Mouse (Mus musculus): Measurements from ENCODE around the gene Map3k1.

Gene Map3k1

GRCm38 (mm10) chr13:111808637-111809465 lies at the start of gene Map3k1:
Map3k1 (minus strand) TSS chr13:111808993.
- peak; percentile 54 to 63 for DNase-seq (ENCODE audit: low read depth in 2 of 2, low spot score in 2 of 2)

DNA sequence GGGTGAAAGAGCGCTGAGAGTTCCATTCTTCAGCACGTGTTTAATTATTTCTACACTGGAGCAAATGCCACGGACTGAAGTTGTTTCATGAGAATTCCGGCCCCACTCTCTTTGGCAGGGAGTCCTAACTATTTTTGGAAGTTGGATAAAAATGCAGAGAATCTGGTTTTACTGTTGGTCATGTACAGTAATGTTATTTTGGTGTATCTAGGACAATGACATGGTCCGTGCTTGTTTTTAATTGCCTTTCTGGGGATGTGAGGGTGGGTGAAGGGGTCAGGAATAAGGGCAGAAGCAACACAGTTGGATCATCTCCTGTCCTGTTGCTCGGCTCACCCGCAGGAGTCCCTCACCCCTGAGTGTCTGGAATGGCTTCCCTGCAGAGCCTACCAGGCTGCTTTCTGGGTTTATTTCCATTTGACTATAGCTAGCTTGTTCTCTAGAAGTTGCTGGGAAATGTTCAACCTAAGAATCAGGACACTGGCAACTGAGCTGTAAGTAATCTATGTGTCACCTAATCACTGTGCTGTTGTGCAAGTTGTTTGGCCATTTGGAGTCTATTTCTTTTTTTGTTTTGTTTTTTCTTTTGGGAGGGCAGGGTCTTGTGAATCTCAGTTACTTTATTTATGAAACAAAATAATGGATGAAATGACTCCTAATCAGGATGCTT lies 48.1 kb upstream of the Map3k1 start:
- no peak for DNase-seq (ENCODE audit: low read depth in 2 of 2, low spot score in 2 of 2)

DNA sequence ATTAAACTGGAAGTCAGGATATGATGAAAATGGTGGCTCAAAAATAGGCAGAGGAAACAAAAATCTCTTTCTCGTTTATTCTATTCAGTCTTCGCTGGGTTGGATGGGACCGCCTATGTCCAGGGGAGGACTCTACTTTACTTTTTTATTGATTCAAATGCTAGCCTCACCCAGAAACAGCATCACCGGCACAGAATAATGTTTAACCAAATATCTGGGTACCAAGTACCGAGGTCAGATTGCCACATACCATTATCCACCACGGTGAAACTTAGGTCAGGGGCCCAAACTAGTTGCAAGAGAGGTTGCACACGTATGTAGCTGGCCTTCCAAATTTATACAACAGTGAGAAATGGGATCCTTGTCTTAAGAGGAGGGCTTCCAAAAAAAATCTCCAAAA lies 47.4 kb upstream of the Map3k1 start:
- DNase-seq (ENCODE audit: low read depth in 2 of 2, low spot score in 2 of 2), result no peak

DNA sequence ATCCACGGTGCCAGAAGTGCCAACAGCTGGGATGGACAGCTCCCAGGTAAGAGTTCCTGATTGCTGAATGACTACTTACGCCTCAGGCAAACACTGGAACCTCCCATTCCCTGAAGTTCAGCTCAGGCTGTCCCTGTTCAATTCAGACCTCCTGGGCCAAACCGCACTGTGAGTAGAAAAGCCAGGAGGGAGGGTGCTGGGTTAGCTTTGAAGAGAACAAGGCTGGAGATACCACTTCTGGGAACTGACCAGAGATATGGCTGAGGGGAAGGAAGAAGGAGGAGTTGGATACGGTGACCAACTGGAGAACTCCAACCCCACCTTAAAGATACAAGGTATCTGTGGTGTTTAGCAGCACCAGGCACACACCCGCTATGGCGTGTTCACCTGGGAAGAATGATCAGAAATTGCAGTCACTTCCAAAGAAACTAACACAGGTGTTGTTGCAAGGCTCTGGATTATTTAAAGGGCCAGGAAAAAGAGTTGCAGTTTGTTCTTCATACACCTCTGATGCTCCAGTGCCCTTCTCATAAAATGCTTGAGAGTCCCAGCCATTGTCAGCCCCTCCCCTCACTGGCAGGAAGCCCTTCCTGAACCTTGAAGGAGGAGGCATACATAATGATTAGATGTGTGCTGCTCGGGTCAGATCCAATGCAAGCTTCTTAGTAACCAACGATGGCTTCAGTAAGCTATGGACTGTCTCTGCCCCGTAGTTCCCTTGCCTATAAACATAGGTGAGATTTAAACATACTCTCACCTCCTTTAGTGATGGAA lies 43.8 kb upstream of the Map3k1 start:
- DNase-seq (ENCODE audit: low read depth in 2 of 2, low spot score in 2 of 2), result no peak

DNA sequence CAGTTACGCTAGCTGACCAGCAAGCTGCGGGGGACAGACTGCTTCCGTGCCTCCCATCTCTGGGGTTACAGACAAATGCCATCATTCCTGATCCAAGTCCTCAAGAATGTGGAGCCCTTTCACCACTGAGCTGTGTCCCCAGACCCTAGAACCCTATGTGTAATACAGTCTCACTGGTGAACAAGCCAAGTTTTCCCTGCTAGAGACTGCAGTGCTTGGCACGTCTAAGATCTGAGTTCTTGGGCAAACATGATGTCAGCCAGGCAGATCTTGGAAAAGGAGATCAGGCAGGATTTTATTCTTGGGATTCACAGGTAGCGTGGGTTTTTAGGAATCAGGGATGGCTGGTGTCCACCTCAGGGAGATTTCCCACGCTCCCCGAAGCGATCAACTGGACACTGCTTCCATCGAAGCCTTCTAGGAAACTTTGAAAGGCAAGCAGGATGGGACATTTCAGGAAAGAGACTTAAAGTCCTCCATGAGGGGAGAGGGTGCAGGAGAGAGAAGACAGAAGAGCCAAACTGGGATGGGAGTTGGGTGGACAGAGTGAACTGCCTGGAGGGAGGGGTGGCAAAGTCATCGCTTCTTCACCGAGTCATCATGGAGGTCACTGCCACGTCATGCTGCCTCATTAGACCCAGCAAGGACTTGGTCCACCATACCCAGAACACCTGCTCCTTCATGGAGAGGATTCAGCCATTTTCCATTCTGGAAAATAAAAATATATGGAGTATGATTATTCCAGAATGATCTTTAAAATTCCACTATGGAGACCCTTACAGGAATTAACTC lies 41.4 kb upstream of the Map3k1 start:
- no peak for DNase-seq (ENCODE audit: low read depth in 2 of 2, low spot score in 2 of 2)

- no peak for DNase-seq (ENCODE audit: low read depth in 2 of 2, low spot score in 2 of 2)
These were observed 36.7 kb upstream of the Map3k1 start for GRCm38 (mm10) chr13:111845471-111845870.

DNA sequence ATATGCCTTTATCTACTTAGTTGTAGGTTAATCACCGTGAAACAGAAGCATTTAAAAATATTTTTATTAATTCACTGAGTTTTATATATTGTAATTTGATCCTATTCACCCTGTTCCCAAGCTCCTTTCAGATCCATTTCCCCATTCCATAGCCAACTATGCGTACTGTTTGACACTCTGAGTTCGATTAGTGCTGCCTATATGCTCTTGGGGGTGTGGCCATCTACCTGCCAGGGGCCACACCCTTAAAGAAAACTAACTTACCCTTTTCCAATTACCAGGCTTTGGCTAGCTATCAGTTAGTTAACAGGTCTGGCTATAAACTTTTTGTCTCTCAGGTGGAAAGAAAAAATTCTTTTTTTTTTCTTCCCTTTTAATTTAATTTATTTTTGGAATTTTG lies 35.5 kb upstream of the Map3k1 start:
- no peak for DNase-seq (ENCODE audit: low read depth in 2 of 2, low spot score in 2 of 2)

- DNase-seq (ENCODE audit: low read depth in 2 of 2, low spot score in 2 of 2), result no peak
These were observed 27.0 kb upstream of the Map3k1 start for GRCm38 (mm10) chr13:111835787-111836186.

DNA sequence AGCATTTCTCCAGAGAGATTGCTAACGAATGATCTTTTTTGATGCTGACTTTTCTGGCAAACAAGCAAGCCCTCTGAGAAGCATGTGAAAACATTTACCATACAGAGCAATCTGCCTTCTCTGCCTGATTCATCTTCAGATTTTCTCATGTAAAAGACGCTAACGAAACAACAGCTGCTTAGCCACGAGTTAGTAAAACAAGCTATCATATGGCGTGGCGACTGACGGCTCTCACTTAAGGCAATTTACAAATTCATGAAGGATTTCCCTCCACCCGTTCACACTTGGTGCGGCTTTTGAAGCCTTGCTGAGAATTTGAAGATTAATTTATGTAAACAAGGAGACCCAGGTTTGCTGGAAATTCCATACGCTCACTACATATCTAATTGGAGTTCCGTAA lies 25.8 kb upstream of the Map3k1 start:
- DNase-seq (ENCODE audit: low read depth in 2 of 2, low spot score in 2 of 2), result no peak

DNA sequence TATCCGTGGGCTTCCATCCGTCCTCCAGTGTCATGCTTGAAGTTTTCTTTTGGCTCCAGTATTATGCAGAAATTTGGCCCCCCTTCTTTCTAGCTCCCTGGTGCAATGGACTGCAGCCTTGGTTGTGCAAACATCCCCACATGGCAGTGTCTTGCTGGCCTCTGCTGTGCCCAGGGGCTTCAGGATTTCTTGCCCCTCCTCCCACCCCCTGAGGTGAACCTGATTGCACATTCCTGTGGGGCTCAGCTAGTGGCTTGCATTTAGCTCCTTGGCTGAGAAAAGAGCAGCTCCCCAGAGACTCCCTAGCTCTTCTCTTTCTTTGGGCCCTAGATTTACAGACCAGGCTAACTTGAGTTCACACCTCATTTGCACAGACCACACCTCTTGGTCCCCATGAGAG lies 20.7 kb upstream of the Map3k1 start:
- DNase-seq (ENCODE audit: low read depth in 2 of 2, low spot score in 2 of 2), result no peak

DNA sequence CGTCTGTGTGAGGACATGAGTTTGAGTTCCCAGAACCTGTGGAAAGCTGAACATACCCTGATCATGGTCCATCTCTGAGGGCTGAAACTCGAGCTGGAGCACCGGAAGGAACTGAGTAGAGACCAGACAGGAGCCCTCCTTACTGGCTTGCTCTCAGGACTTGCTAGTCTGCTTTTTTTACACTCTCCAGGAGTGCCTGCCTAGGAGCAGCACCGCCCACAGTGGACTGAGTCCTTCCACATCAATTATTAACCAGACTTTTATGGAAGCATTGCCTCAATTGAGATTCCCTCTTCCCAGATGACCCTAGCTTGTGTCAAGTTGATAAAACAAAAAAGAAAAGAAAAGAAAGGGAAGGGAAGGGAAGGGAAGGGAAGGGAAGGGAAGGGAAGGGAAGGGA lies 18.7 kb upstream of the Map3k1 start:
- DNase-seq (ENCODE audit: low read depth in 2 of 2, low spot score in 2 of 2), result no peak

GRCm38 (mm10) chr13:111824178-111824577 lies 15.4 kb upstream of the Map3k1 start:
- no peak for DNase-seq (ENCODE audit: low read depth in 2 of 2, low spot score in 2 of 2)

GRCm38 (mm10) chr13:111821727-111822375 lies 13.1 kb upstream of the Map3k1 start:
- no peak for DNase-seq (ENCODE audit: low read depth in 2 of 2, low spot score in 2 of 2)

- DNase-seq (ENCODE audit: low read depth in 2 of 2, low spot score in 2 of 2), result no peak
These were observed 11.0 kb upstream of the Map3k1 start for GRCm38 (mm10) chr13:111819618-111820385.

DNA sequence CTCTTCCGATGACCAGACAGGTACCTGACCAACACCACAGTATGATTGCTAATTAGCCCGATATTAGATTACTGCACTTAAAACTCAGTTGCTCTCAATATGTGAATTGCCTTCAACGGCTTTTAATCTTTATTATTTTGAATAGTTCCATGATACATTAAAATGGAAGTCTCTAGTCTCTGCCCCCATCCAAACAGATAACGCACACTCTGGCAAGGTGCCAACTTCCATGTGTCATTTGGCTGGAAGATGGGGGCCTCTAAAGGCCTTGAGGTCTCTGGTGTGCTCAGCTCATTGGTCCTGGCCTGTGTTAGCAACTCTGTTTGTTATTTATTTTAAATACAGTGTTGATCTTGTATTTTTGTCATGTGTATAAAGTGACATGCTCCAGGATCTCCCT lies 10.3 kb upstream of the Map3k1 start:
- no peak for DNase-seq (ENCODE audit: low read depth in 2 of 2, low spot score in 2 of 2)

DNA sequence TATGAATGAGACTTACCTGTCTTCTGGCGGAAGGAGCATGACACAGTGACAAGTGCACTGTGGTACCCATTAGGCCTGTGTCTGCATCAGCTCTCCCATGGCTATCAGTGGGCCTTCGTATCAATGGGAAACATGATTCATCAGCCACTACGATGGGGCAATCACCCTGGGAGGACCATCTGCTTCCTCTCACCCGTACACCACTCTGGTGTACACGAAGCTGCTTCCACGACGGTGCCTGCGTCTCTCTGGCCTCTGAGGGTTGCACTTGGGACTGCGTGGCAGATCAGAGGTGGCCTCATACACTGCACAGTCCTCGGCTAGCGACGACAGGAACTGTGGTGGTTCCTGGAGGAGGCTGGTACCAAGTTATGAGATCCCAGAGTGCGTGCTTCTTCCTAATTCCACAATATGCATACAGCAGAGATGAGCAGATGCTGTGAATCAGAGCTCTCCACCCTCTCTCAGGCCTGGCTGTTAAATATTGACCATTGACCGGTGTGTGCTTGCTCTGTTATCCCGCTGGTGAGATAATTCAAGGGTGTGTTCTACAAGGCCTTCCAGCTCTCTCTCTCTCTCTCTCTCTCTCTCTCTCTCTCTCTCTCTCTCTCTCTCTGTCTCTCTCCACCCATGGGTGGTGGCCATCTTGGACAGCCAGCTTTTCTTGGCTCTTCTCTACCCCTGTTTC lies 9.6 kb upstream of the Map3k1 start:
- no peak for DNase-seq (ENCODE audit: low read depth in 2 of 2, low spot score in 2 of 2)

DNA sequence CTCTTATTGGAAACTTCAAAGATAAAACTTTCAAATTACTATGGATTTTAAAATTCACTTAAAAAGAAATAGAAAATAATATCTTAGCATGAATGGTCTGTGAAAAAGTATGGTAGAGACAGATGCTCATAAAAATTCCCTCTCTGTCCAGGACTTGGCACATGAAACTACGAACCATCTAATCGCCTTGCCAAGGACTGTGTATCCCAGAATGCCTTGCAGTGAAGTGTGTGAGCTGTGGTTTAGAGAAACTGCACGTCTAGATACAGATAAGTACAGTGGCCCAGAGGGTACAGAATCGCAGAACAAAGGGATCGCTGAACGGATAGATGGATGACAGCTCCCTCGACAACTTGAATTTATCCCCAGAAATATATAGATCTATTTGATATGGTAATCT lies 9.0 kb upstream of the Map3k1 start:
- no peak for DNase-seq (ENCODE audit: low read depth in 2 of 2, low spot score in 2 of 2)

GRCm38 (mm10) chr13:111816431-111816830 lies 7.6 kb upstream of the Map3k1 start:
- DNase-seq (ENCODE audit: low read depth in 2 of 2, low spot score in 2 of 2), result no peak

- no peak for DNase-seq (ENCODE audit: low read depth in 2 of 2, low spot score in 2 of 2)
These were observed 6.7 kb upstream of the Map3k1 start for GRCm38 (mm10) chr13:111815486-111815885.
